Mouse (Mus musculus): ENCODE results near the gene Prss33. TPM values are rescaled to one million over a fixed set of nuclear protein-coding genes. Genes with fewer than 3 reads are reported as not detected.

Gene Prss33
- total RNA-seq (2023), result not detected

GRCm38 (mm10) chr17:23836006-23836575, at the start of gene Prss33:
Prss33 (minus strand) TSS chr17:23836056.

GRCm38 (mm10) chr17:23880576-23880975, 44.7 kb upstream of the Prss33 start, which contains the start of the genes Dcpp1 and Dcpp2:
Dcpp1 (plus strand) TSS chr17:23880876.
Dcpp2 (plus strand) TSS chr17:23880880.

GRCm38 (mm10) chr17:23867756-23868155, 31.9 kb upstream of the Prss33 start, which contains the start of gene Prss21:
Prss21 (plus strand) TSS chr17:23868056.

GRCm38 (mm10) chr17:23843812-23844273, 8.0 kb upstream of the Prss33 start, which contains the start of the genes Prss32 and Prss41:
Prss32 (plus strand) TSS chr17:23843855.
Prss41 (minus strand) TSS chr17:23844172.

GRCm38 (mm10) chr17:23829064-23829619, 6.7 kb downstream of the Prss33 start, which contains the start of gene Elob:
Elob (minus strand) TSS chr17:23829136.

GRCm38 (mm10) chr17:23790269-23791078, 45.4 kb downstream of the Prss33 start, which contains the start of gene Srrm2:
Srrm2 (plus strand) TSS chr17:23790532.

GRCm38 (mm10) chr17:23785561-23786471, 50.0 kb downstream of the Prss33 start, which contains the start of gene Flywch2:
Flywch2 (minus strand) TSS chr17:23786081.

Other genes starting within 250 kb of the Prss33 start
- not detected for gene Zfp13, start 236.6 kb downstream of the Prss33 start, total RNA-seq (2023)
- gene Zscan10, start 235.2 kb downstream of the Prss33 start, total RNA-seq (2023), result not detected
- gene Mmp25, start 190.8 kb downstream of the Prss33 start, total RNA-seq (2023), result 0.34 TPM
- 0.34 TPM for gene Bicdl2, start 175.6 kb downstream of the Prss33 start, total RNA-seq (2023)
- gene Hcfc1r1, start 162.5 kb downstream of the Prss33 start, total RNA-seq (2023), result 34.9 TPM
- 23.4 TPM for gene Thoc6, start 162.2 kb downstream of the Prss33 start, total RNA-seq (2023)
- gene Tnfrsf12a, start 158.6 kb downstream of the Prss33 start, total RNA-seq (2023), result 38.4 TPM
- not detected for gene Cldn6, start 156.8 kb downstream of the Prss33 start, total RNA-seq (2023)
- gene Cldn9, start 152.0 kb downstream of the Prss33 start, total RNA-seq (2023), result not detected
- gene 1520401A03Rik, start 113.3 kb downstream of the Prss33 start, total RNA-seq (2023), result not detected
- 35.0 TPM for gene Pkmyt1, start 109.7 kb downstream of the Prss33 start, total RNA-seq (2023)
- 2.6 TPM for gene Paqr4, start 95.2 kb downstream of the Prss33 start, total RNA-seq (2023)
- gene Kremen2, start 90.2 kb downstream of the Prss33 start, total RNA-seq (2023), result 1.1 TPM
- gene Flywch1, start 64.5 kb downstream of the Prss33 start, total RNA-seq (2023), result 23.9 TPM
- not detected for gene Flywch2, start 50.0 kb downstream of the Prss33 start, total RNA-seq (2023)
- gene Srrm2, start 45.5 kb downstream of the Prss33 start, total RNA-seq (2023), result 1,331 TPM
- 176 TPM for gene Elob, start 6.9 kb downstream of the Prss33 start, total RNA-seq (2023)
- gene Prss32, start 7.8 kb upstream of the Prss33 start, total RNA-seq (2023), result not detected
- 0.86 TPM for gene Prss41, start 8.1 kb upstream of the Prss33 start, total RNA-seq (2023)
- not detected for gene Prss21, start 32.0 kb upstream of the Prss33 start, total RNA-seq (2023)
- not detected for gene Dcpp1, start 44.8 kb upstream of the Prss33 start, total RNA-seq (2023)
- not detected for gene Dcpp2, start 44.8 kb upstream of the Prss33 start, total RNA-seq (2023)
- gene Dcpp3, start 81.4 kb upstream of the Prss33 start, total RNA-seq (2023), result not detected
- not detected for gene Sbp, start 105.6 kb upstream of the Prss33 start, total RNA-seq (2023)
- gene Sbpl, start 119.2 kb upstream of the Prss33 start, total RNA-seq (2023), result not detected
- 3.3 TPM for gene Prss30, start 144.5 kb upstream of the Prss33 start, total RNA-seq (2023)
- not detected for gene Prss22, start 162.0 kb upstream of the Prss33 start, total RNA-seq (2023)
- not detected for gene Prss27, start 202.1 kb upstream of the Prss33 start, total RNA-seq (2023)
- gene Kctd5, start 237.4 kb upstream of the Prss33 start, total RNA-seq (2023), result 29.3 TPM